Mouse (Mus musculus): ENCODE results near the gene Rgs8. TPM values are rescaled to one million over a fixed set of nuclear protein-coding genes. Genes with fewer than 3 reads are reported as not detected.
A peak's percentile ranks its signal among the peaks of the same experiment; 100 is the strongest.

Gene Rgs8
- polyA plus RNA-seq, 1 experiment, result 0.16 TPM

DNA sequence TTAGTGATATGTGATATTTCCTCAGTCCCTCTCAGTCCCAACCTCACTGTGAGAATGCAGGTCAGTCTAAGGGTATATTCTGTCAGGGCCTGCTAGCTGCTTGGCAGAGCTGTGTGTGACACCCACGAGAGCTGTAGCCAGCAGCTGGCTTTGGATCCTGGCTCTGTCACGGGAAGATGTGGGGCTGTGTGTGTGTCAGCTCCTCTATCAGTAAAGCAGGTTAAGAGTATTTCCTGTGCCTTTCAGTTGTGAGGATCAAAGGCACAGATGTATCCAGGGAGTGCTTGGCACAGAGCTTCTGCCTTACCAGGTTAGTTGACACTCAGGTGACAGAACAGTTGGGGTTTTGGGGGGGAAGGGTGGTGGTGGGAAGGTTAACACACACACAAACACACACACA lies 77.0 kb downstream of the Rgs8 start:
- no peak overlapping the region for H3ac ChIP-seq (ENCODE audit: control insufficient read depth, insufficient read length)
- no peaks in the 10 kb centered on the region for H3K27me3 ChIP-seq (ENCODE audit: control insufficient read depth, insufficient read depth, insufficient read length)
- TF ChIP-seq E2F4 (IDR thresholded peaks at IDR 0.05; ENCODE audit: insufficient read depth) (no peak), CEBPB (IDR thresholded peaks at IDR 0.05; ENCODE audit: insufficient read depth, poor library complexity, severe bottlenecking) (no peak), TCF3 (IDR thresholded peaks at IDR 0.05; ENCODE audit: insufficient read length, low read depth) (no peak), USF1 (IDR thresholded peaks at IDR 0.05; ENCODE audit: low read depth) (no peak), POLR2A (IDR thresholded peaks at IDR 0.05; ENCODE audit: insufficient read length, low read depth) (no peak), REST (IDR thresholded peaks at IDR 0.05; ENCODE audit: insufficient read depth, insufficient read length) (no peak)
- H3K79me2 ChIP-seq (ENCODE audit: control insufficient read depth, insufficient read depth), result no peaks in the 10 kb centered on the region
- H3K4me2 ChIP-seq (ENCODE audit: low read depth), result no peak overlapping the region
- H3K36me3 ChIP-seq (ENCODE audit: control insufficient read depth, insufficient read depth), result no peaks in the 10 kb centered on the region
- no peak overlapping the region for H3K4me3 ChIP-seq

DNA sequence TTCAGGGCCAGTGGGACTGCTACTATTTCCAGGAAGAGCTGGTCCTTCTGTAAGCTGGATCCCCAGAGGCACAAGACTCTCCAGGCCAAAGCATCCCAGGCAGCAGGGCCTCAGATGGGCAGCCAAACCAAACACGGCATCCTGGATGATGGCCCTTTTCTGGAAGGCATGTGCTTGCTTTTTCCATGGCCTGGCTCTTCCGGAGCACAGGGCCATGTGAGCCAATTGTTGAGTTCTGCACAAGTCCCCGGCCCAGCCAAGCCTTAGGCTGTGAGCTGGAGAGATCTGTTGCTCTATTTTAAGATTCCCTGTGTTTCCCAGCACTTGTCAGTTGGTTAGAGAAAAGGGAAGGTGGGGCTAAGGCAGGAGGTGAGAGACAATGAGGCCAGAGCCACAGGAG lies 77.8 kb downstream of the Rgs8 start:
- no peaks in the 10 kb centered on the region for H3K79me2 ChIP-seq (ENCODE audit: control insufficient read depth, insufficient read depth)
- H3K27me3 ChIP-seq (ENCODE audit: control insufficient read depth, insufficient read depth, insufficient read length), result no peaks in the 10 kb centered on the region
- H3ac ChIP-seq (ENCODE audit: control insufficient read depth, insufficient read length), result no peak overlapping the region
- H3K4me3 ChIP-seq, result no peak overlapping the region
- H3K36me3 ChIP-seq (ENCODE audit: control insufficient read depth, insufficient read depth), result no peaks in the 10 kb centered on the region
- TF ChIP-seq CEBPB (IDR thresholded peaks at IDR 0.05; ENCODE audit: insufficient read depth, poor library complexity, severe bottlenecking) (no peak), POLR2AphosphoS2 (IDR thresholded peaks at IDR 0.05; ENCODE audit: insufficient read length, low read depth) (no peak), TCF12 (IDR thresholded peaks at IDR 0.05; ENCODE audit: insufficient read depth, poor library complexity, severe bottlenecking) (no peak), REST (IDR thresholded peaks at IDR 0.05; ENCODE audit: insufficient read depth, insufficient read length) (no peak), POLR2A (IDR thresholded peaks at IDR 0.05; ENCODE audit: insufficient read length, low read depth) (no peak), SRF (IDR thresholded peaks at IDR 0.05; ENCODE audit: control insufficient read depth, insufficient read length, low read depth) (no peak), USF1 (IDR thresholded peaks at IDR 0.05; ENCODE audit: low read depth) (no peak), MYOG (IDR thresholded peaks at IDR 0.05; ENCODE audit: control insufficient read depth in 1 of 3, insufficient read depth in 1 of 3, insufficient read length in 2 of 3, low read depth in 2 of 3) (no peak), MYOD1 (IDR thresholded peaks at IDR 0.05; ENCODE audit: control insufficient read depth in 1 of 3, insufficient read length in 2 of 3, low read depth in 2 of 3) (no peak), MAX (IDR thresholded peaks at IDR 0.05; ENCODE audit: low read depth) (no peak), E2F4 (IDR thresholded peaks at IDR 0.05; ENCODE audit: insufficient read depth) (no peak)
- no peak overlapping the region for H3K4me2 ChIP-seq (ENCODE audit: low read depth)

DNA sequence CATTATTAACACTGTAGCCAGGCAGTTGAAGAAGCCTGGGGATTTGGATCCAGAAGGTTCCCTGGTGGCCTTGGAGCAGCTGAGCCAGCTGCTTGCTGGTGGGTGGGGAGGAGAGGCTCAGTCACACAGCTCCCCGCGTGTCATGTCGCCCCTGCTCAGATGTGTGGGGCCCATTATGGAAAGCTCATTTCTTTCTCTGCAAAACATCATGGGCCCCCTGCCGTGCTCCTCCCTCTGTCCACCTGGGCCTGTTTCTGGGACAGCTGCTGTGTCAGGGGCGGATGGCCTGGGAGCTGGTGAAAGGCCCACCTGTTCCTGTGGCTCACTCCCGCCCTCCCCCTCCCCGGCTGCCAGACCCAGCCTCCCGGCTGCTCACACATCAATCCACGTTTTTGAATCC lies 80.4 kb downstream of the Rgs8 start:
- Histone ChIP-seq H3K36me3 (ENCODE audit: control insufficient read depth, insufficient read depth) (no peaks in the 10 kb centered on the region), H3K79me2 (ENCODE audit: control insufficient read depth, insufficient read depth) (no peaks in the 10 kb centered on the region), H3K27me3 (ENCODE audit: control insufficient read depth, insufficient read depth, insufficient read length) (no peaks in the 10 kb centered on the region), H3K4me2 (ENCODE audit: low read depth) (no peak overlapping the region), H3K4me3 (no peak overlapping the region), H3ac (ENCODE audit: control insufficient read depth, insufficient read length) (no peak overlapping the region)
- TF ChIP-seq MYOG (IDR thresholded peaks at IDR 0.05; ENCODE audit: control insufficient read depth in 1 of 3, insufficient read depth in 1 of 3, insufficient read length in 2 of 3, low read depth in 2 of 3) (peak in 2 of 3 experiments; percentile 86 to 94), REST (IDR thresholded peaks at IDR 0.05; ENCODE audit: insufficient read depth, insufficient read length) (no peak), MYOD1 (IDR thresholded peaks at IDR 0.05; ENCODE audit: control insufficient read depth in 1 of 3, insufficient read length in 2 of 3, low read depth in 2 of 3) (peak in 2 of 3 experiments; percentile 92 to 95), MAX (IDR thresholded peaks at IDR 0.05; ENCODE audit: low read depth) (no peak), POLR2AphosphoS2 (IDR thresholded peaks at IDR 0.05; ENCODE audit: insufficient read length, low read depth) (no peak), POLR2A (IDR thresholded peaks at IDR 0.05; ENCODE audit: insufficient read length, low read depth) (no peak), SRF (IDR thresholded peaks at IDR 0.05; ENCODE audit: control insufficient read depth, insufficient read length, low read depth) (no peak), TCF12 (IDR thresholded peaks at IDR 0.05; ENCODE audit: insufficient read depth, poor library complexity, severe bottlenecking) (peak; percentile 82), TCF3 (IDR thresholded peaks at IDR 0.05; ENCODE audit: insufficient read length, low read depth) (peak; percentile 88), CEBPB (IDR thresholded peaks at IDR 0.05; ENCODE audit: insufficient read depth, poor library complexity, severe bottlenecking) (no peak)

DNA sequence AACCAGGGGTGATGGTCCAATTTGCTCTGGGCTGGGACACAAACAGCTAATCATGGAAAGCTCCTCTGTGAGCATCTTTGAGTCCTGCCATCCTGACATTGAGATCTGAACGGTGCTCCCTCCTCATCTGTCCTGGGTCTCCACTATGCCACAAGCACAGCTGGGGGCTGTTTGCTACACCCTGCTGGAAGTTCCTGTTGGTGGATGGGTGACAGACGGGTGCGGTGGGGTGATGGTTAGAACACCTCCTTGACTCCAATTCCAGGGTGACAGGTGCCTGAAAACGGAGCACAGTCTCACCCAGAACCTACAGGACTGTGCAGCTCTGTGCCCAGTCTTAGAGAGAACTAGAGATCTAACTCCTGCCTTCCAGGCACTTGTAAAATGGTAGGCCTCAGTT lies 82.0 kb downstream of the Rgs8 start:
- H3K27me3 ChIP-seq (ENCODE audit: control insufficient read depth, insufficient read depth, insufficient read length), result no peaks in the 10 kb centered on the region
- no peak for TF ChIP-seq MYOD1 (IDR thresholded peaks at IDR 0.05; ENCODE audit: control insufficient read depth in 1 of 3, insufficient read length in 2 of 3, low read depth in 2 of 3)
- no peak for TF ChIP-seq TCF12 (IDR thresholded peaks at IDR 0.05; ENCODE audit: insufficient read depth, poor library complexity, severe bottlenecking)
- TF ChIP-seq MYOG (IDR thresholded peaks at IDR 0.05; ENCODE audit: control insufficient read depth in 1 of 3, insufficient read depth in 1 of 3, insufficient read length in 2 of 3, low read depth in 2 of 3), result no peak
- no peak for TF ChIP-seq TCF3 (IDR thresholded peaks at IDR 0.05; ENCODE audit: insufficient read length, low read depth)
- no peak for TF ChIP-seq USF1 (IDR thresholded peaks at IDR 0.05; ENCODE audit: low read depth)

DNA sequence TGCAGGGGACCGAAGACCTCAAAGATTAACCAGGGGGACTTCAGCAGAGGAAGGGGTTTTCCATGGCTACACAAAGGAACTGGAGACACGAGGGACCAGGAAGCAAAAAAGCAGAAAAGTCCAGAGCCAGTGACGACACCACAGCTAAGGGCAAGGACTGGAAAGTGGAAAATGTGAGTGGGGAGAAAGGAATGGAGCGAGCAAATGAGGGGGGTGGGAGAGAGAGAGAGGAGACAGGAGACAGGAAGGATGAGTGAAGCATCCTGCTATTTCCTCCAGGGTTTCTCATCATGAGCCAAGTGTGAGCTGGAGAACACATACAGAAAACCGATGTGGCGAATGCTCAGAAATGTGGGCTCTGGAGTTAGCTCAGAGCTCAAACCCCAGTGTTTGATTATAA lies 83.3 kb downstream of the Rgs8 start:
- Histone ChIP-seq H3K27me3 (ENCODE audit: control insufficient read depth, insufficient read depth, insufficient read length) (no peaks in the 10 kb centered on the region), H3ac (ENCODE audit: control insufficient read depth, insufficient read length) (no peak overlapping the region), H3K4me2 (ENCODE audit: low read depth) (no peak overlapping the region), H3K79me2 (ENCODE audit: control insufficient read depth, insufficient read depth) (peaks cover 4% of the 10 kb centered on the region), H3K36me3 (ENCODE audit: control insufficient read depth, insufficient read depth) (no peaks in the 10 kb centered on the region), H3K4me3 (no peak overlapping the region)
- TF ChIP-seq SRF (IDR thresholded peaks at IDR 0.05; ENCODE audit: control insufficient read depth, insufficient read length, low read depth), result no peak
- no peak for TF ChIP-seq USF1 (IDR thresholded peaks at IDR 0.05; ENCODE audit: low read depth)
- no peak for TF ChIP-seq E2F4 (IDR thresholded peaks at IDR 0.05; ENCODE audit: insufficient read depth)
- no peak for TF ChIP-seq MAX (IDR thresholded peaks at IDR 0.05; ENCODE audit: low read depth)
- no peak for TF ChIP-seq REST (IDR thresholded peaks at IDR 0.05; ENCODE audit: insufficient read depth, insufficient read length)
- TF ChIP-seq POLR2AphosphoS2 (IDR thresholded peaks at IDR 0.05; ENCODE audit: insufficient read length, low read depth), result no peak
- no peak for TF ChIP-seq CEBPB (IDR thresholded peaks at IDR 0.05; ENCODE audit: insufficient read depth, poor library complexity, severe bottlenecking)
- TF ChIP-seq TCF3 (IDR thresholded peaks at IDR 0.05; ENCODE audit: insufficient read length, low read depth), result no peak
- no peak for TF ChIP-seq MYOD1 (IDR thresholded peaks at IDR 0.05; ENCODE audit: control insufficient read depth in 1 of 3, insufficient read length in 2 of 3, low read depth in 2 of 3)
- no peak for TF ChIP-seq TCF12 (IDR thresholded peaks at IDR 0.05; ENCODE audit: insufficient read depth, poor library complexity, severe bottlenecking)
- no peak for TF ChIP-seq MYOG (IDR thresholded peaks at IDR 0.05; ENCODE audit: control insufficient read depth in 1 of 3, insufficient read depth in 1 of 3, insufficient read length in 2 of 3, low read depth in 2 of 3)

More for the DNA sequence above, 82.0 kb downstream of the Rgs8 start:
- H3K36me3 ChIP-seq (ENCODE audit: control insufficient read depth, insufficient read depth), result no peaks in the 10 kb centered on the region
- no peak overlapping the region for H3K4me3 ChIP-seq
- no peaks in the 10 kb centered on the region for H3K79me2 ChIP-seq (ENCODE audit: control insufficient read depth, insufficient read depth)
- no peak overlapping the region for H3K4me2 ChIP-seq (ENCODE audit: low read depth)
- H3ac ChIP-seq (ENCODE audit: control insufficient read depth, insufficient read length), result no peak overlapping the region
